Mouse (Mus musculus) kidney, postnatal 36 days (tissue): Measurements from ENCODE around the gene Pdcd11.

Experiments
- DNase-seq, 2 experiments: peaks; one replicate each; pipeline ENCODE4 v3.0.0; 2021 to 2022; ENCODE audit warnings: mixed read lengths in 2 of 2

Gene Pdcd11

DNA sequence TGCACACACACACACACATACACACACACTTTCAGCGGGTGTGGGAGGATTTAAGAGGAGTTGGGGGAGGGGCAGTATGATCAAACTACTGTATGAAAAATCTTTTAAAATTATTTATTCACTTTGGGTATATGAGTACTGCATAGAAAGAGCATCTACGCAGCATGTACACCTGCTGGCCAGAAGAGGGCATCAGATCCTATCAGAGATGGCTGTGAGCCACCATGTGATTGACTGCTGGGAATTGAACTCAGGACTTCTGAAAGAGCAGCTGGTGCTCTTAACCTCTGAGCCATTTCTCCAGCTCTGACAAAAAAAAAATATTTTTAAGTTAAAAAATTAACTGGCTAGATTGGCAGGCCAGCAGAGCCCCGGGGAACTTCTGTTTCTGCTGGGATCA is 83.9 kb downstream of the Pdcd11 start:
- peak; percentile 47 to 53 for DNase-seq

DNA sequence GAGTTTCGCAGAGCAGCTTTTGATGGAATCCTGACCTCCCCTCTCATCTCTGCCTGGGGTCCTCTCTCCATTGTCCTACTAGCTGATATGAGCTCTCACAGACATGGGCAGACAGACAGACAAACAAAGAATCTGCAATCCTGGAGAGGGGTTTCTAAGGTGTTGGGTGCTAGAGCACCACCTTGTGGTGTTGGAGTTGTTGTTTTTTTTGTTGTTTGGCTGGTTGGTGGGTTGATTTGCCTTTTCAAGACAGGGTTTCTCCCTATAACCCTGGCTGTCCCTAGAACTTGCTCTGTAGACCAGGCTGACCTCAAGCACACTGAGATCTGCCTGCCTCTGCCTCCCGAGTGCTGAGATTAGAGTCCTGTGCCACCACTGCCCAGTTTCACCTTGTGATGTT is 84.9 kb downstream of the Pdcd11 start:
- no peak for DNase-seq

DNA sequence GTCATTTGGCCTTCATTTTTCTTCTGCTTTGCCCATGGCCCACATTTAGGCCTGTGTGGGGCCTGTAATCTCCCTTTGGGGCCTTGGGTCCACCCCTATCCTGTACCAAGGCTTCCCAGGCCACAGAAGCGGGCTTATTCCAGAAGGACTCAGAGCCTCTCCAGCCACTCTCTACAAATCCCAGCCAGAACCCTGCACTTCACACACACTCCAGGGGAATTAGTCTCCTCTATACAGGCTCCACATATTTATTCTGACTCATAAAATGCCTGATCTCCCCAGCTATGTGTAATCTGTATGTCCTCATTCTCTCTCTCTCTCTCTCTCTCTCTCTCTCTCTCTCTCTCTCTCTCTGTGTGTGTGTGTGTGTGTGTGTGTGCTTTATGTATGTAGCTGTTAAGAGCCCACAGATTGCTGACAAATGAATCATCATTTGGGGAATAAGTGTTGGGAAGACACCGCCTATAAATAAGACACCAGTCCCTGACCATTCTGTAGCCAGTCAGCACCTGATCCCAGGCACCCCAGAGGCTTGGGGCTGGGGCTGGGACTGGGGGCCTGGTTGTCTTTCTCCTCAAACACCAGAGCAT is 86.4 kb downstream of the Pdcd11 start:
- DNase-seq = no peak

DNA sequence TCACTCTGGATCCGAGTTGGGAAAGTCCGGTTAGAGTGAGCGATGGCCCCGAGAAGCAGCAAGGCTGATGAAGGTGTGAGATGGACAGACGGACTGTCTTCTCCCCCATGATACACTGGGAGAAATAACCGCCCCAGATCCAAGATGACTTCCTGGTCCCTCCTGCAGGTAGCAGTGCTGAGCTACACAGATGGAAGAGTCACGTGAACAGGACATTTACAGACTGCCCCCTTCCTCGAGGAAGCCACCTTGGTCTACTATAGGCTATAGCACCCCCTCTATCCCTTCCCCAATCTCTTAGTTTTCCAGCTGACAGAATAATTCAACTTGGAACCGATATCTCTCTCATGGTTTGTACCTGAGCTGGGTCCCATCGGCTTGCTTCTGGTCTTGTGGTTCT is 87.4 kb downstream of the Pdcd11 start:
- DNase-seq = peak in 1 of 2 experiments; percentile 29

DNA sequence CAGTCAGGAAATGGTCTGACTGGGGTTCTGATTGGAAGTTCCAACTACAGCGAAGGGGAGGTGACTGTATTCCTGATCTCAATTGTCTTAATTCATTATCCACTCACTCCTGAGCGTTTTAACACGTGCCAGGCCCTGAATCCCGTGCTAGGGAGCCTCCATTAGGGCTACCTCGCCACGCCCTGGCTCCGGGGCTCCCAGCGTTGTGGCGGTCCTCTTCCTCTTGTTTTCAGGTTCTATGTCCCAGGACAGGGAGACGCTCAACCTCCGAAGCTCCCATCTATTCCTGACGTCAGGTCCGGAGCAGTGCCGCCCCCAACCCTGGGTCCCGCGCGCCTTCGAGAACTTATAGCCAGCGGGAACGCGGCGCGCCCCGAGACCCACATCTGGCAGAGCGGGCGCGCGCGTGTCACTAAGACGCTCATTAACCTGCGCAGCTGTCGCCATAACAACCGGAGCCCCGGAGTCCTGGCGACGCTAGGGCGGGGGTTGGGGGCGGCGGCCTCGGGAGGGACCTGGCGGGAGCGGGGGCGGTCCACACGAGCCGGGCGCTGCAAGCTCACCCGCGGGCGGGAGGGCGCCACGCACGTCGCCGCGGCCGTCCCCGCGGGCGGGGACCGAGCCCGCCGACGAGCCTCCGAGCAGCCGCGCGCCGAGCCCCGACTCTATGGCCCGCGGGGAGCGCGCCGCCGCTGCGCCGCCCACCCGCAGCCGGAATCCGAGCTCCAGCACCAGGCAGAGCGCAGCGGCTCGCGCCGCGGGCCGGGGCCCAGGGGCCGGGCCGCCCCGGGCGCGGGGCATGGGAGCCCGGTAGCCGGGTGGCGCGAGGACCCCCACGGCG is 88.1 kb downstream of the Pdcd11 start, which contains the start of gene Neurl1a:
Gene Neurl1a (plus strand): TSS at position 390 of the 841 bp plus-strand sequence.
- peak; percentile 26 to 55 for DNase-seq

DNA sequence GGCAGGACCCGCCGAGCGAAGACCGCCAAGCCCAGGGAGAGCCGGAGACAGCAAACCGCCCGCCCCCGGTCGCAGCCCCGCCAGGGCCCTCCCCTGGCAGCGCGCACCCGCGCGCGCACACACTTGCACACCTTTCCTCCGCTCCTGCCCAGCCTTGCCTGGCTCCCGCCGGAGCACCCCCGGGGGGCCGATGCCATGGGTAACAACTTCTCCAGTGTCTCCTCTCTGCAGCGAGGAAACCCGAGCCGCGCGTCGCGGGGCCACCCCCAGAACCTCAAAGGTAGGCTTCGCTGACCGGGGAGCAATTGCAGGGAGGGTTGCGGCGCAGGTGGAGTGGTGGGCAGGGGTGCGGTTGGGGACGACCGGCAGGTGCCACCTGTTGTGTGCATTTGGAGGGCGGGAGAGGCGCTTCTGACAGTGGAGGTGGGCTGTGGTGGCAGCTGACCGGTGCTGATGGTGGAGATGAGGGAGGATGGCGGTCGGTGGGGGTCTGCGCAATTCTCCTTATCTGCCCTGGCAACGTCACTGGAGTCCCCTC is 88.8 kb downstream of the Pdcd11 start:
- DNase-seq = peak in 1 of 2 experiments; percentile 39

DNA sequence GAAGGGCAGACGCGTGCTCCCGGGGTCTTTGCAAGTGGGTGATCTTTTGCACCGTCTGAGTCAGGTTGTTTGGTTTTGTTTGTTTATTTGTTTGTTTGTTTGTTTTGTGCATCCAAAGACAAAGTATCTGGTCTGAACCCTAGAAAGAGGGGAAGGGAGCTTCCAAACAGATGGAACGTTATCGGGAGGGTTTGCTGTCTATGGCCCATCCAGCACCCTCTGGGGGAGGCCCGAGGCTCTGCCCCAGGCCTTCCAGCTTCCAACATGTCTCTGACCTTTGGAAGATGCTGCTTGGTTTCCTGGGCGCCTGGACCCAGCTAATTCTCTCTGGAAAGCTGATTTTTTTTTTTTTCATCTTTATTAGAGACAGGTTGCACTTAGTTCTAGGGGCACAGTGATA is 89.4 kb downstream of the Pdcd11 start:
- no peak for DNase-seq
